Mouse (Mus musculus): ENCODE measurements around the gene Ptpn7.

GRCm38 (mm10) chr1:135183448-135183847 is 50.9 kb downstream of the Ptpn7 start:
- TF ChIP-seq CTCF (IDR thresholded peaks at IDR 0.05; ENCODE audit: low read depth): no peak
- no peak for TF ChIP-seq EP300 (IDR thresholded peaks at IDR 0.05; ENCODE audit: low read depth)
